Mouse (Mus musculus) left cerebral cortex, postnatal 10 days (tissue): ENCODE data around the gene Gm21973. TPM values are rescaled to one million over a fixed set of nuclear protein-coding genes. Genes with fewer than 3 reads are reported as not detected.
A peak's percentile ranks its signal among the peaks of the same experiment; 100 is the strongest.

Source experiments
- DNase-seq, 2 experiments: peaks; one replicate each; pipeline ENCODE4 v3.0.0; 2021 to 2022; ENCODE audit warnings: low spot score in 2 of 2, mixed read lengths in 1 of 2; ENCODE audit errors: extremely low spot score in 1 of 2
- intact Hi-C: fragments of 180-260 bp; cut with DNase I; formaldehyde crosslinking; loops from one replicate; pipeline ENCODE4 v1.15.1; 2025
- total RNA-seq, 2 experiments: library from RNA; stranded (reverse); gene quantifications; 2 replicates each; pipeline ENCODE4 v1.2.3; 2021

The Gm21973 gene
- total RNA-seq = not detected

- intact Hi-C loops = no loop called here
- no peak for DNase-seq
Measured at GRCm38 (mm10) chr15:10325080-10325479, at the start of gene Gm21973. TSS of gene Gm21973 (plus strand) at chr15:10325380.

GRCm38 (mm10) chr15:10276386-10276785 is 48.8 kb upstream of the Gm21973 start:
- intact Hi-C loops = no loop called here
- no peak for DNase-seq

- intact Hi-C loops = no loop called here
- DNase-seq = no peak
Measured at GRCm38 (mm10) chr15:10277461-10277860, 47.7 kb upstream of the Gm21973 start.

- no peak for DNase-seq
- intact Hi-C loops = no loop called here
Measured at GRCm38 (mm10) chr15:10281546-10281945, 43.6 kb upstream of the Gm21973 start.

- no peak for DNase-seq
- intact Hi-C loops = no loop called here
Measured at GRCm38 (mm10) chr15:10283661-10284060, 41.5 kb upstream of the Gm21973 start.

- intact Hi-C loops = no loop called here
Measured at GRCm38 (mm10) chr15:10296570-10296969, 28.6 kb upstream of the Gm21973 start.

GRCm38 (mm10) chr15:10298058-10298457 is 27.1 kb upstream of the Gm21973 start:
- intact Hi-C loops = no loop called here
- no peak for DNase-seq

More at GRCm38 (mm10) chr15:10296570-10296969, 28.6 kb upstream of the Gm21973 start:
- no peak for DNase-seq

- DNase-seq = no peak
- intact Hi-C loops = no loop called here
Measured at GRCm38 (mm10) chr15:10299467-10299866, 25.7 kb upstream of the Gm21973 start.

GRCm38 (mm10) chr15:10306461-10306860 is 18.7 kb upstream of the Gm21973 start:
- DNase-seq = peak in 1 of 2 experiments; percentile 13
- intact Hi-C loops = no loop called here

- no peak for DNase-seq
- intact Hi-C loops = loop anchor here (5.0 kb wide), 1 partner anchor 855 kb away; no protein-coding TSS in a partner anchor
Measured at GRCm38 (mm10) chr15:10311826-10312225, 13.4 kb upstream of the Gm21973 start.

GRCm38 (mm10) chr15:10313522-10314455 is 11.4 kb upstream of the Gm21973 start:
- intact Hi-C loops = loop anchor here (5.0 kb wide), 1 partner anchor 856 kb away; no protein-coding TSS in a partner anchor
- peak; percentile 52 to 56 for DNase-seq

- intact Hi-C loops = no loop called here
Measured at GRCm38 (mm10) chr15:10330626-10331025, 5.4 kb downstream of the Gm21973 start.

GRCm38 (mm10) chr15:10332566-10332965 is 7.4 kb downstream of the Gm21973 start:
- DNase-seq = no peak
- intact Hi-C loops = no loop called here

More at GRCm38 (mm10) chr15:10330626-10331025, 5.4 kb downstream of the Gm21973 start:
- DNase-seq = no peak

- intact Hi-C loops = no loop called here
- DNase-seq = no peak
Measured at GRCm38 (mm10) chr15:10338606-10339005, 13.4 kb downstream of the Gm21973 start.

GRCm38 (mm10) chr15:10347044-10347443 is 21.9 kb downstream of the Gm21973 start:
- intact Hi-C loops = no loop called here
- no peak for DNase-seq

GRCm38 (mm10) chr15:10358039-10358948 is 33.1 kb downstream of the Gm21973 start, which contains the start of gene Agxt2:
TSS of gene Agxt2 (plus strand) at chr15:10358532.
- DNase-seq = no peak
- intact Hi-C loops = no loop called here

GRCm38 (mm10) chr15:10366331-10366730 is 41.2 kb downstream of the Gm21973 start:
- intact Hi-C loops = no loop called here
- no peak for DNase-seq

GRCm38 (mm10) chr15:10375404-10375803 is 50.2 kb downstream of the Gm21973 start:
- intact Hi-C loops = no loop called here
- no peak for DNase-seq

- intact Hi-C loops = no loop called here
- DNase-seq = no peak
Measured at GRCm38 (mm10) chr15:10378338-10378959, 53.3 kb downstream of the Gm21973 start.
